ENCODE assay signal across 8 mouse cellular contexts in genomic region chr1:182019266-182019925, GRCm38 (mm10). TPM values are rescaled to one million over a fixed set of nuclear protein-coding genes. Genes with fewer than 3 reads are reported as not detected.
DNase-seq lines count a peak whose midpoint lies in the region; ATAC-seq and TF ChIP-seq lines count a peak whose summit lies in the region.

No protein-coding gene starts in this region.

- peak overlapping the region; percentile 69 for H3K27ac ChIP-seq in heart, adult 2 months
- no peak overlapping the region; the same call in 1 of the 2 replicates for H3K27ac ChIP-seq in CH12.LX (ENCODE audit: insufficient read depth, low read depth)
- H3K27ac ChIP-seq in heart, postnatal 0 days (ENCODE audit: low read depth): peak overlapping the region; percentile 94
- H3K27ac ChIP-seq in liver, embryonic 13.5 days: no peak overlapping the region

- in situ Hi-C loops in CH12.LX (cut with MboI; ENCODE audit: low pct_ligation_motif_present, low pct_unique_long_range_greater_than_20kb, low sequenced_read_pairs): no loop called here

- H3K27me3 ChIP-seq in heart, adult 2 months (ENCODE audit: control insufficient read depth, insufficient read depth, low read length): no peaks in the 10 kb centered on the region; the same call in 1 of the 2 replicates
- H3K27me3 ChIP-seq in CH12.LX (replicated peaks): peaks cover 12% of the 10 kb centered on the region
- H3K27me3 ChIP-seq in heart, postnatal 0 days (ENCODE audit: control insufficient read depth, insufficient read depth, low read length): no peaks in the 10 kb centered on the region; the same call in 1 of the 2 replicates
- peaks cover 60% of the 10 kb centered on the region for H3K27me3 ChIP-seq in liver, embryonic 13.5 days

- intact Hi-C loops in heart, adult 2 months (cut with DNase I): no loop called here

- H3K4me1 ChIP-seq in heart, adult 2 months (ENCODE audit: control insufficient read depth, insufficient read depth, low read length): peaks cover 3% of the 10 kb centered on the region
- peaks cover 10 to 24% of the 10 kb centered on the region in 2 experiments for H3K4me1 ChIP-seq in CH12.LX (ENCODE audit: control insufficient read depth in 1 of 2, insufficient read depth in 2 of 2)
- peaks cover 14% of the 10 kb centered on the region for H3K4me1 ChIP-seq in heart, postnatal 0 days (ENCODE audit: control insufficient read depth, insufficient read depth)
- H3K4me1 ChIP-seq in liver, embryonic 13.5 days (replicated peaks): no peaks in the 10 kb centered on the region

- under 1% methylated on average over 71 of the region's 104 CpGs for WGBS in heart, adult 2 months
- WGBS in heart, postnatal 0 days: 0% methylated on average over 36 of the region's 104 CpGs
- WGBS in liver, embryonic 13.5 days (ENCODE audit: insufficient replicate concordance): under 1% methylated on average over 44 of the region's 104 CpGs

- dilution Hi-C loops in CH12.LX (cut with MboI; ENCODE audit: extremely low pct_ligation_motif_present, extremely low pct_unique_long_range_greater_than_20kb, low sequenced_read_pairs): no loop called here

- H3K79me2 ChIP-seq in heart, adult 2 months (replicated peaks; ENCODE audit: control insufficient read depth, insufficient read depth, low read length): peaks cover 4% of the 10 kb centered on the region
- peaks cover 33% of the 10 kb centered on the region for H3K79me2 ChIP-seq in CH12.LX (replicated peaks; ENCODE audit: control insufficient read depth, extremely low read depth, insufficient read depth, poor library complexity, severe bottlenecking)

- peak overlapping the region; percentile 96 for H3K9ac ChIP-seq in heart, adult 2 months (ENCODE audit: low read depth, low read length)
- peak overlapping the region; percentile 91 for H3K9ac ChIP-seq in CH12.LX (ENCODE audit: insufficient read depth, low read depth)
- peak overlapping the region; percentile 80 for H3K9ac ChIP-seq in heart, postnatal 0 days (replicated peaks; ENCODE audit: low read depth, low read length)
- H3K9ac ChIP-seq in liver, embryonic 13.5 days: peak overlapping the region; percentile 56

- TF ChIP-seq RAD21 in CH12.LX (IDR thresholded peaks at IDR 0.05; ENCODE audit: low read depth, low read length): no peak

- no peaks in the 10 kb centered on the region for H3K9me3 ChIP-seq in CH12.LX (replicated peaks; ENCODE audit: low read length)
- no peaks in the 10 kb centered on the region for H3K9me3 ChIP-seq in heart, postnatal 0 days (replicated peaks; ENCODE audit: control insufficient read depth, low read length)
- no peaks in the 10 kb centered on the region for H3K9me3 ChIP-seq in liver, embryonic 13.5 days (replicated peaks)

- peak; percentile 45 for ATAC-seq in heart, postnatal 0 days (ENCODE audit: insufficient read depth, low read depth)
- ATAC-seq in liver, embryonic 13.5 days (ENCODE audit: low read depth): peak; percentile 59

- H3K4me3 ChIP-seq in heart, adult 2 months: peak overlapping the region; percentile 93
- peak overlapping the region; percentile 73 to 94 (median 76) for H3K4me3 ChIP-seq in CH12.LX (replicated peaks in 1 of 3; ENCODE audit: low read depth in 2 of 3, low read length in 2 of 3, poor library complexity in 1 of 3)
- peak overlapping the region; percentile 66 for H3K4me3 ChIP-seq in heart, postnatal 0 days (ENCODE audit: low read depth, low read length)
- peak overlapping the region; percentile 64 for H3K4me3 ChIP-seq in liver, embryonic 13.5 days (replicated peaks)

- TF ChIP-seq EP300 in heart, adult 2 months (IDR thresholded peaks at IDR 0.05; ENCODE audit: insufficient read depth, low read depth, low read length): no peak
- no peak for TF ChIP-seq EP300 in CH12.LX (IDR thresholded peaks at IDR 0.05; ENCODE audit: low read length)
- TF ChIP-seq EP300 in heart, postnatal 0 days (IDR thresholded peaks at IDR 0.05; ENCODE audit: low read depth): no peak

- DNase-seq in heart, adult 2 months: peak in 1 of 2 experiments; percentile 52
- DNase-seq in heart, adult 8-10 months (ENCODE audit: low spot score): no peak
- DNase-seq in CH12.LX (ENCODE audit: extremely low read depth): no peak
- peak; percentile 42 to 59 for DNase-seq in cerebellum, postnatal 14 days
- no peak for DNase-seq in heart, postnatal 0 days (ENCODE audit: low spot score)
- DNase-seq in liver, embryonic 13.5 days: no peak
- peak; percentile 21 for DNase-seq in retina, postnatal 7 days (ENCODE audit: low read depth, low spot score)
- no peak for DNase-seq in frontal cortex, adult 2 months (ENCODE audit: extremely low spot score in 1 of 2, low spot score in 1 of 2)

- peaks cover 5% of the 10 kb centered on the region for H3K36me3 ChIP-seq in heart, adult 2 months (ENCODE audit: control insufficient read depth, insufficient read depth, low read length)
- H3K36me3 ChIP-seq in CH12.LX (replicated peaks in 1 of 2; ENCODE audit: control insufficient read depth in 1 of 2, insufficient read depth in 1 of 2, low read length in 1 of 2): peaks cover 6 to 9% of the 10 kb centered on the region in 2 experiments
- H3K36me3 ChIP-seq in heart, postnatal 0 days (replicated peaks; ENCODE audit: control insufficient read depth, insufficient read depth, low read length): 0 out of 2 replicates have a peak, but pooled peaks cover 3% of the 10 kb centered on the region
- no peaks in the 10 kb centered on the region for H3K36me3 ChIP-seq in liver, embryonic 13.5 days

- no peak overlapping the region; the same call in 1 of the 2 replicates for H3K4me2 ChIP-seq in CH12.LX (ENCODE audit: insufficient read depth, low read depth, poor library complexity, severe bottlenecking)
- peak overlapping the region; percentile 67 for H3K4me2 ChIP-seq in heart, postnatal 0 days (ENCODE audit: low read depth, low read length)
- peak overlapping the region; percentile 72 for H3K4me2 ChIP-seq in liver, embryonic 13.5 days

- no peak for TF ChIP-seq CTCF in heart, adult 2 months (IDR thresholded peaks at IDR 0.05)
- TF ChIP-seq CTCF in CH12.LX (conservative IDR thresholded peaks at IDR 0.05 in 1 of 2, IDR thresholded peaks at IDR 0.05 in 1 of 2; ENCODE audit: low read depth in 2 of 2, low read length in 2 of 2): no peak
- TF ChIP-seq CTCF in heart, postnatal 0 days (IDR thresholded peaks at IDR 0.05; ENCODE audit: low read depth): no peak

- TF ChIP-seq POLR2A in heart, adult 2 months (IDR thresholded peaks at IDR 0.05; ENCODE audit: insufficient read depth, low read depth, low read length): no peak
- TF ChIP-seq POLR2A in CH12.LX (IDR thresholded peaks at IDR 0.05; ENCODE audit: low read depth, low read length): no peak; the same call in 1 of the 2 replicates

TF ChIP-seq in CH12.LX, 34 proteins besides CTCF, POLR2A, EP300 and RAD21:
- peak; percentile 7; the same call in 1 of the 2 replicates for TF ChIP-seq TCF12 (IDR thresholded peaks at IDR 0.05; ENCODE audit: low read depth, low read length)
- no peak for TF ChIP-seq MAZ (IDR thresholded peaks at IDR 0.05; ENCODE audit: low read depth, low read length)
- peak; percentile 86 for TF ChIP-seq UBTF (IDR thresholded peaks at IDR 0.05; ENCODE audit: low read depth, low read length)

RNA-seq across cellular contexts. Expression of gene Enah, which starts 0.4 kb away (rescaled TPM):
- total RNA-seq in heart, adult 2 months (2021): 100 to 1,000 TPM; 101 to 124 TPM
- polyA plus RNA-seq in heart, adult 2 months (2012; rRNA removed): 28.3 and 39.7 TPM in 2 replicates
- total RNA-seq in heart, adult 8-10 months (2022): 100 to 1,000 TPM; 121 to 157 (median 140) TPM
- total RNA-seq in CH12.LX (2012; rRNA removed) (72.6 and 80.1 TPM in 2 replicates), CH12.LX (2014; rRNA removed) (45.3 and 52.4 TPM in 2 replicates)
- 75.3 and 79.0 TPM in 2 replicates for polyA plus RNA-seq in CH12.LX (2012; ENCODE audit: insufficient read length, low read depth)
- 69.3 and 77.9 TPM in 2 replicates for total RNA-seq in heart, postnatal 0 days (2014; rRNA removed; ENCODE audit: low replicate concordance)
- 10.3 and 13.2 TPM in 2 replicates for polyA plus RNA-seq in heart, postnatal 0 days (2015; fragmentation: Nextera tagmentation; extraction: Ambion mirVana)
- 1.1 TPM in 2 replicates for polyA plus RNA-seq in liver, embryonic 13.5 days (2015; fragmentation: Nextera tagmentation; extraction: Ambion mirVana)
- 66.8 and 68.7 TPM in 2 replicates for polyA plus RNA-seq in frontal cortex, adult 2 months (2012; rRNA removed)

Comparison
In these comparisons a context has a peak if more than half of its experiments do, and no peak if none do; other contexts are left out.
1. DNase-seq: peak in cerebellum, postnatal 14 days (2 of 2) and retina, postnatal 7 days (single experiment); none in heart, adult 8-10 months (single experiment), CH12.LX (single experiment), heart, postnatal 0 days (single experiment), liver, embryonic 13.5 days (single experiment) and frontal cortex, adult 2 months (0 of 2).
2. H3K27ac ChIP-seq: peak in heart, adult 2 months (single experiment) and heart, postnatal 0 days (single experiment); none in CH12.LX (single experiment) and liver, embryonic 13.5 days (single experiment).
3. Peak in every context shown above with its lines, with median percentiles within 50 percentile points of each other: H3K4me3 ChIP-seq and H3K9ac ChIP-seq.